Mouse (Mus musculus): ENCODE measurements at regions not wholly inside any gene's neighbourhood (a gene's known extent, or its start where the extent isn't known, plus 50 kb on each side); places are given as distances from the start of the nearest gene placed in this dataset.

GRCm38 (mm10) chr6:98651315-98651714 is 308.8 kb upstream of the Gm765 start:
- TF ChIP-seq CTCF (IDR thresholded peaks at IDR 0.05) (no peak), EP300 (IDR thresholded peaks at IDR 0.05) (no peak)

Measured in lung, postnatal 0 days (tissue).